Mouse (Mus musculus) lung, postnatal 0 days (tissue): ENCODE measurements around the gene Psenen. TPM values are rescaled to one million over a fixed set of nuclear protein-coding genes. Genes with fewer than 3 reads are reported as not detected.

ENCODE experiments used
- ATAC-seq: fragments of 200-750 bp; cut with Nextera tagmentation; 2 replicates; pipeline ENCODE4 v1.8.0; 2017; ENCODE audit warnings: moderate library complexity
- DNase-seq: peaks from one replicate; pipeline ENCODE4 v3.0.0-alpha.2; 2016; ENCODE audit warnings: low spot score
- H3K27ac ChIP-seq: fragments of 300-500 bp; sonication (generic); 2 replicates; pipeline ENCODE4 v1.5.1; 2014; ENCODE audit warnings: antibody characterized with exemption, mild to moderate bottlenecking, low read length, mixed read lengths
- H3K27me3 ChIP-seq: fragments of 300-500 bp; sonication (generic); replicated peaks from 2 replicates; pipeline ENCODE4 v1.6.1; 2014; ENCODE audit warnings: low read length, mixed read lengths; ENCODE audit not compliant: insufficient read depth
- H3K36me3 ChIP-seq: fragments of 300-500 bp; sonication (generic); 2 replicates; pipeline ENCODE4 v1.6.1; 2014; ENCODE audit warnings: low read length, mixed read lengths; ENCODE audit not compliant: insufficient read depth
- H3K4me1 ChIP-seq: fragments of 300-500 bp; sonication (generic); 2 replicates; pipeline ENCODE4 v1.6.1; 2014; ENCODE audit warnings: antibody characterized with exemption, low read depth, low read length, mixed read lengths; ENCODE audit not compliant: insufficient read depth
- H3K4me2 ChIP-seq: fragments of 300-500 bp; sonication (generic); replicated peaks from 2 replicates; pipeline ENCODE4 v1.6.1; 2014; ENCODE audit warnings: low read depth, mild to moderate bottlenecking, low read length, moderate library complexity, mixed read lengths
- H3K4me3 ChIP-seq: fragments of 300-500 bp; sonication (generic); 2 replicates; pipeline ENCODE4 v1.5.1; 2014; ENCODE audit warnings: low read depth, low read length
- H3K9ac ChIP-seq: fragments of 300-500 bp; sonication (generic); replicated peaks from 2 replicates; pipeline ENCODE4 v1.6.1; 2014; ENCODE audit warnings: low read depth, mild to moderate bottlenecking
- H3K9me3 ChIP-seq: fragments of 300-500 bp; sonication (generic); 2 replicates; pipeline ENCODE4 v1.6.1; 2016; ENCODE audit warnings: low read length, mixed read lengths
- CTCF ChIP-seq: IDR thresholded peaks from 2 replicates; pipeline ENCODE4 v1.5.1; 2016; ENCODE audit warnings: antibody characterized with exemption, mild to moderate bottlenecking
- EP300 ChIP-seq: IDR thresholded peaks from 2 replicates; pipeline ENCODE4 v1.6.1; 2016; ENCODE audit warnings: antibody characterized with exemption, mild to moderate bottlenecking, control low read depth
- WGBS: fragments of 180-500 bp; shearing (Covaris S2); extraction: QIAGEN DNeasy Blood & Tissue Kit; methylation state at CpG from one replicate; pipeline ENCODE4 v1.1.7; 2014; 5-methylcytosine and 5-hydroxymethylcytosine counted together
- polyA plus RNA-seq: library from polyadenylated mRNA; unstranded; fragments of >200 nt; fragmentation: Nextera tagmentation; extraction: Ambion mirVana; gene quantifications from 2 replicates; pipeline ENCODE4 v1.2.1, GENCODE M21; 2015

Gene Psenen
- 173 and 184 TPM in 2 replicates for polyA plus RNA-seq

GRCm38 (mm10) chr7:30563117-30563905 lies at the start of gene Psenen, which contains the start of the genes U2af1l4 and Gm49396:
Gene Psenen, minus strand, starts transcription at chr7:30563627.
Gene U2af1l4, plus strand, starts transcription at chr7:30563301.
Gene Gm49396, plus strand, starts transcription at chr7:30563344.
- H3K27ac ChIP-seq = peak within 1 kb of the TSS; percentile 95

DNA sequence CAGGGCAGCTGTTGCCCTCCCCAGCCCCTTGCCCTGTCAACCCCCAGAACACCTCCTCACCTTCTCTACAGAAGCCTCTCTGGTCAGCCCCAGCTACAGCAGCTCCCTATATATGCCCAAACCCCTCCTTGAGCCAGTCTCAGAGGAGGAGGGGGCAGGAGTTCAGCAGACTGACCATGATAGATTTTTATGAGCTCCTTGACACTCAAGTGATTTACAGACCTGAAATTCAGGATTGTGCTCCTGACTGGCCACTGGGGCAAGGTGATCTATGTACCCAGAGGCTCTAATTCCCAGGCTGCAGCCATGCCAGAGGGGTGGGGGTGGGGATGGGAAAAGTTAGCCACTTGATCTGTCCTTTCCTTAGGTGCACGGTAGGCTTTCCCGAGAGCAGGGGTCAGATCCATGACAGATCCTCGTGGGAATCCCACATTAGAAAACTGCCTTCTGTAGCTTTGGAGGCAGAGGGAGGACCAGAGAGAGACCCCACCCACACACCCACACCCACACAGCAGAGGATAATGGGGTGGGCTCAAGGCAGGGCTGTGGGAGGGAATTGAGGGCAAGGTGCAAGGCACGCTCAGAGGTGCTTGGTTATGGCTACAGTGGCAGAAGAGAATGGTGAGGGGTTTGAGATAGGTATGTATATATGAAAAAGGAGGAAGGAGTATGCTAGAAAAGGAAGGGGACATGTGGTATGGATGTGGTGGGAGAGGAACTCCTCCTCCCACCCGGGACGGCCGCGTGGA lies 49.4 kb upstream of the Psenen start, which contains the start of gene Upk1a:
TSS of gene Upk1a (minus strand) at position 194 of the 749 bp plus-strand sequence.
- TF ChIP-seq CTCF (no peak), EP300 (no peak)
- no peak within 1 kb of the TSS for H3K4me2 ChIP-seq
- H3K9ac ChIP-seq = no peak within 1 kb of the TSS

More at GRCm38 (mm10) chr7:30563117-30563905, at the start of gene Psenen, which contains the start of the genes U2af1l4 and Gm49396:
- H3K36me3 ChIP-seq = peaks cover 7% of the 10 kb centered on the region; the same call in 1 of the 2 replicates
- H3K4me3 ChIP-seq = peak within 1 kb of the TSS; percentile 81
- DNase-seq (peak; percentile 99), ATAC-seq (peak; percentile 88)
- H3K9ac ChIP-seq = peak within 1 kb of the TSS; percentile 73
- H3K9me3 ChIP-seq = no peaks in the 10 kb centered on the region
- WGBS = 2% methylated on average over 45 of the region's 45 CpGs
- H3K4me1 ChIP-seq = peaks cover 12% of the 10 kb centered on the region; the same call in 1 of the 2 replicates
- peak within 1 kb of the TSS; percentile 72 for H3K4me2 ChIP-seq
- TF ChIP-seq CTCF (peak; percentile 5; the same call in 1 of the 2 replicates), EP300 (no peak)
- H3K27me3 ChIP-seq = no peaks in the 10 kb centered on the region

DNA sequence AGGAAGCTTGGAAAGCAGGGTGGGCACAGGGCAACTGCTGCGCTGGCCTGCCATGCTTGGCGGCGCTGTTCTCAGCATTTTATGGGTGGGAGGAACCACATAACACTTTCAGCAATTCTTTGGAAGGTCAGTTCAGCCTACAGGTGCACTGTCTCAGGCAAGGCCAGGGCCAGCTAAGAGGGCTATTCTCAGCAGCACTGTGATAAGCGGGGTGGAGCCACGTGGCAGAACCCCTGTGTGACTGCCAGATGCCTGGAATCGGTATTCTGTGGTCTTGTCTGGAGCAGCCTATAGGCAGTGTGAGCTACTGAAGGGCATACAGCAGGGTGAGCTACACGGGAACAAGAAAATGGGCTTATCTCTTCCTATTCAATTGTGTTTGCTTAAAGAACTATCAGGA lies 46.6 kb upstream of the Psenen start:
- DNase-seq (no peak), ATAC-seq (no peak)
- H3K4me1 ChIP-seq = no peaks in the 10 kb centered on the region
- WGBS = 51% methylated on average over 7 of the region's 7 CpGs
- no peak overlapping the region for H3K27ac ChIP-seq
- no peak overlapping the region for H3K4me3 ChIP-seq
- no peak overlapping the region for H3K9ac ChIP-seq
- no peaks in the 10 kb centered on the region for H3K27me3 ChIP-seq
- H3K9me3 ChIP-seq = no peaks in the 10 kb centered on the region
- H3K36me3 ChIP-seq = no peaks in the 10 kb centered on the region
- no peak overlapping the region for H3K4me2 ChIP-seq
- no peak for TF ChIP-seq CTCF
- no peak for TF ChIP-seq EP300

More for the DNA sequence above, 49.4 kb upstream of the Psenen start, which contains the start of gene Upk1a:
- Histone ChIP-seq H3K27ac (no peak within 1 kb of the TSS), H3K27me3 (no peaks in the 10 kb centered on the region), H3K4me1 (no peaks in the 10 kb centered on the region), H3K9me3 (no peaks in the 10 kb centered on the region), H3K4me3 (no peak within 1 kb of the TSS), H3K36me3 (peaks cover 5% of the 10 kb centered on the region; the same call in 1 of the 2 replicates)
- DNase-seq (no peak), ATAC-seq (0 out of 2 replicates have a peak, but pooled peaks have one; percentile 2)
- 62% methylated on average over 8 of the region's 8 CpGs for WGBS

DNA sequence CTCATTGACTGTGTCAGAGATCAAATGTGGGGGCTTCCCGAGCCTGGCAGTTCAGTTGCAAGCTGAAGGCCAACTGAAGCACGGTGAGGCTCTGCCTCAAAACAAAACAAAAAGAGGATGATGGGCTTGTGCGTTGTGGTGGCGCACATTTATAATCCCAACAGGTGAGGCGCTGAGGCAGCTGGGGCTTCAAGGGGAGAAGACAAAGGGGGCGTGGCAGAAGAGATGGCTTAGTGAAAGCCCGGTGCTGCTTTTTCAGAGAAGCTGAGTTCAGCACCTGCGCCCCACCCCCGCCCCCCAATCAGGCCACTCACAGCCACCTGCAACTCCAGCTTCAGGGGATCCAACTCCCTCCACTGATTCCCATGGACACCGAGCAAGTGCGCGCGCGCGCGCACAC lies 45.0 kb upstream of the Psenen start:
- Histone ChIP-seq H3K27me3 (no peaks in the 10 kb centered on the region), H3K9me3 (no peaks in the 10 kb centered on the region), H3K4me3 (no peak overlapping the region), H3K4me2 (no peak overlapping the region), H3K36me3 (no peaks in the 10 kb centered on the region), H3K27ac (no peak overlapping the region), H3K4me1 (no peaks in the 10 kb centered on the region), H3K9ac (no peak overlapping the region)
- DNase-seq (no peak), ATAC-seq (no peak)
- TF ChIP-seq CTCF = no peak
- TF ChIP-seq EP300 = no peak
- 52% methylated on average over 16 of the region's 16 CpGs for WGBS

DNA sequence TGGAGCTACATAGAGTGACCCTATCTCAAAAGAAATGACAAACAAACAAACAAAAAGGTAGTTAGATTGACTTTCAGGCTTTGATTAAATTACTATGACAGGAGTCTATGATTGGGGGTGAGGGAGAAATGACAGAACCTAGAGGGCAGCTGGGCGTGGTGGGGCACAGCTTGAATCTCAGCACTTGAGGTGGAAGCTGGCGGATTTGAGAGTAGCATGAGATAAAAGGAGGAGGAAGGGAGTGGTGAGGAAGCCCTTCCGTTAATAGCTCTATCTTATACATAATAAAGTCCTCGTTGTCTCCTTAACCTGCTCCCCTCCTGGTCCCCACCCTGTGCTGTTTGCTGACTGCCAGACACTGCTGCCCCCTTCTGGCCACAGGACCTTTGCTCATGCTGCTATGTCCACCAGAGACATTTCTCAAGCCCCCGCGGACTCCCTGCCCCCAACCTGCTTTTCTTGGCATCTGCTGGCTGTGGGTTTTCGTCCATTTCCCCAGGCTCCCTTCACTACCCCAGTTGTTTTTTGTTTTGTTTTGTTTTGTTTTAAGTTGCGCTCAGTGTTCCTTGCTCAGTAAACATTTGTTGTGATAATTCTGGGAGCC lies 44.4 kb upstream of the Psenen start:
- H3K4me3 ChIP-seq = no peak overlapping the region
- ATAC-seq = peak; percentile 80
- H3K4me1 ChIP-seq = no peaks in the 10 kb centered on the region
- H3K27me3 ChIP-seq = no peaks in the 10 kb centered on the region
- 17% methylated on average over 8 of the region's 8 CpGs for WGBS
- DNase-seq = peak; percentile 76
- no peak overlapping the region for H3K27ac ChIP-seq
- no peak overlapping the region for H3K9ac ChIP-seq
- no peaks in the 10 kb centered on the region for H3K9me3 ChIP-seq
- no peaks in the 10 kb centered on the region for H3K36me3 ChIP-seq
- 0 out of 2 replicates have a peak, but pooled peaks have one; percentile 39 for TF ChIP-seq EP300
- peak; percentile 85 for TF ChIP-seq CTCF
- H3K4me2 ChIP-seq = no peak overlapping the region
